Mouse (Mus musculus) bone marrow, adult 2 months (tissue): ENCODE measurements around the gene Ptprn. TPM values are rescaled to one million over a fixed set of nuclear protein-coding genes. Genes with fewer than 3 reads are reported as not detected.

ENCODE experiments used
- H3K27ac ChIP-seq: fragments of 200-500 bp; 2 replicates; pipeline ENCODE4 v1.5.1; 2012; ENCODE audit warnings: low read depth, mild to moderate bottlenecking, control low read depth, inconsistent platforms, low read length; ENCODE audit not compliant: control insufficient read depth, poor library complexity, insufficient read depth
- H3K4me1 ChIP-seq: fragments of 200-500 bp; 2 replicates; pipeline ENCODE4 v1.6.1; 2011; ENCODE audit warnings: low read length; ENCODE audit not compliant: control insufficient read depth, insufficient read depth
- H3K4me3 ChIP-seq: fragments of 200-500 bp; replicated peaks from 2 replicates; pipeline ENCODE3; 2011; ENCODE audit warnings: mild to moderate bottlenecking, low read depth, low read length, control low read depth; ENCODE audit not compliant: control insufficient read depth
- CTCF ChIP-seq: fragments of 200-500 bp; IDR thresholded peaks from 2 replicates; pipeline ENCODE4 v1.5.1; 2011; ENCODE audit warnings: low read length, control low read depth; ENCODE audit not compliant: control insufficient read depth, insufficient read depth
- POLR2A ChIP-seq: fragments of 200-500 bp; IDR thresholded peaks from 2 replicates; pipeline ENCODE4 v1.6.1; 2011; ENCODE audit warnings: low read depth, mild to moderate bottlenecking, control low read depth, low read length, borderline replicate concordance; ENCODE audit not compliant: control insufficient read depth
- WGBS: fragments of 180-500 bp; shearing (Covaris S2); methylation state at CpG from one replicate; pipeline ENCODE4 v1.1.7; 2018; 5-methylcytosine and 5-hydroxymethylcytosine counted together
- polyA plus RNA-seq: library from polyadenylated mRNA; stranded (reverse); fragments of >200 nt; gene quantifications from 2 replicates; pipeline ENCODE4 v1.2.4, GENCODE M21; 2011; ENCODE audit warnings: low replicate concordance; ENCODE audit not compliant: missing spikeins, insufficient read depth, insufficient read length

Ptprn gene
- polyA plus RNA-seq, 1 experiment: 4.2 TPM

DNA sequence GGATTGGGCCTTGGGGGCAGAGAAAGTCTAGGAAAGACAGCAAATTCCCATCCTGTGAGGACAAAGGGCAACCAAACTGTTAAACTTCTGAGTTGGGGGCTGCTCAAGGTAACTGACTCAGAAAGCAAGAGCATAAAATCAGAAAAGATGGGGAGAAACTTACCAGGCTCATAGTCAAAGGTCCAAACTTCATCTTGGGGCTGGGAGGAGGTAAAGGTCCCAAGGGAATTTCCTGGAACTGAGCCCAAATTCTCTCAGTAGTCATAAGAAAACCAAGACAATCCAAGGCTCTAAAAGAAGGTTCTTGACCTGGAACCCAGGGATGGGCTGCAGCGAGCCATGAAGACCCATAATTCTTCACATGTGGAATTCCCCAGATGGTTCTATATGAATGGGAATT, 63.1 kb downstream of the Ptprn start:
- TF ChIP-seq CTCF (no peak), POLR2A (no peak)
- 78% methylated on average over 1 of the region's 1 CpGs for WGBS
- Histone ChIP-seq H3K4me1 (no peaks in the 10 kb centered on the region), H3K4me3 (no peak overlapping the region), H3K27ac (no peak overlapping the region)

Other genes with a start within 250 kb of the Ptprn start
- gene Nhej1, start 139.3 kb downstream of the Ptprn start, polyA plus RNA-seq: 5.6 and 11.6 TPM in 2 replicates
- gene Slc23a3, start 130.6 kb downstream of the Ptprn start, polyA plus RNA-seq: 1.7 TPM in 1 of 2 replicates, not detected in the other
- 55.3 and 100 TPM in 2 replicates for gene Cnppd1, start 121.8 kb downstream of the Ptprn start, polyA plus RNA-seq
- gene Retreg2, start 121.7 kb downstream of the Ptprn start, polyA plus RNA-seq: 71.5 and 92.9 TPM in 2 replicates
- 28.5 and 49.8 TPM in 2 replicates for gene Zfand2b, start 95.9 kb downstream of the Ptprn start, polyA plus RNA-seq
- 151 and 182 TPM in 2 replicates for gene Abcb6, start 84.1 kb downstream of the Ptprn start, polyA plus RNA-seq
- gene Ankzf1, start 72.4 kb downstream of the Ptprn start, polyA plus RNA-seq: 16.6 and 27.7 TPM in 2 replicates
- gene Atg9a, start 72.3 kb downstream of the Ptprn start, polyA plus RNA-seq: 24.6 and 39.2 TPM in 2 replicates
- gene Glb1l, start 53.7 kb downstream of the Ptprn start, polyA plus RNA-seq: 23.0 and 43.6 TPM in 2 replicates
- gene Stk16, start 53.7 kb downstream of the Ptprn start, polyA plus RNA-seq: 74.2 and 168 TPM in 2 replicates
- 422 and 591 TPM in 2 replicates for gene Tuba4a, start 44.6 kb downstream of the Ptprn start, polyA plus RNA-seq
- not detected in 2 replicates for gene A630095N17Rik, start 32.4 kb downstream of the Ptprn start, polyA plus RNA-seq
- 85.8 and 119 TPM in 2 replicates for gene Dnajb2, start 28.1 kb downstream of the Ptprn start, polyA plus RNA-seq
- not detected in 2 replicates for gene Resp18, start 13.9 kb upstream of the Ptprn start, polyA plus RNA-seq
- 9.2 and 21.3 TPM in 2 replicates for gene Dnpep, start 53.5 kb upstream of the Ptprn start, polyA plus RNA-seq
- 2.1 and 8.8 TPM in 2 replicates for gene Des, start 95.8 kb upstream of the Ptprn start, polyA plus RNA-seq
- 18.1 TPM in 2 replicates for gene Speg, start 110.8 kb upstream of the Ptprn start, polyA plus RNA-seq
- gene Gmppa, start 171.4 kb upstream of the Ptprn start, polyA plus RNA-seq: 21.8 and 53.9 TPM in 2 replicates
- gene Asic4, start 185.9 kb upstream of the Ptprn start, polyA plus RNA-seq: not detected in 2 replicates
- gene Chpf, start 214.8 kb upstream of the Ptprn start, polyA plus RNA-seq: 2.1 and 4.7 TPM in 2 replicates
- gene Tmem198, start 215.0 kb upstream of the Ptprn start, polyA plus RNA-seq: not detected in 2 replicates
- 4.3 and 6.2 TPM in 2 replicates for gene Obsl1, start 241.9 kb upstream of the Ptprn start, polyA plus RNA-seq
- gene Inha, start 242.6 kb upstream of the Ptprn start, polyA plus RNA-seq: not detected in 2 replicates